Mouse (Mus musculus) liver, adult (tissue): Measurements from ENCODE around the gene Fam135a.

Experiments
- GATA4 ChIP-seq: IDR thresholded peaks from 2 replicates; pipeline ENCODE4 v1.6.1; 2014; ENCODE audit warnings: mild to moderate bottlenecking, low read length; ENCODE audit not compliant: insufficient replicate concordance

The Fam135a gene

DNA sequence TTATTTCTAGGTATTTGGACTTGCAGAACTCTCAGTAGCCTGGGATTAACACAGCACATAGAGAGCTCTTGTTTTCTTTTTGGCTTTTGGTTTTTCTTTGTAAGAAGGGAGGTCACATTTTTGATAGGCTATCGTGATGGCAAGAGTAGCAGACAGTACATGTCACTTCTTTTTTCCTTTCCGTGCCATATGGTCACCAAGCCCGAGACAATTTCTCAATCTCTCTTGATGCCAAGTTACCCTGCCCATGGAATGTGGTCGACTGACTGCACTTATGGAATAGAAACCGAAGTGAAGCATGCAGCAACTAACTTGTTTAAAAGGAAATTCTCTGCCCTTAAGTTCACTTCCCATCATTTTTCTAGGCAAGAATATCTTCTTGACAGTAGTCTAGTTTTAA lies 10.0 kb downstream of the Fam135a start:
- no peak for TF ChIP-seq GATA4

DNA sequence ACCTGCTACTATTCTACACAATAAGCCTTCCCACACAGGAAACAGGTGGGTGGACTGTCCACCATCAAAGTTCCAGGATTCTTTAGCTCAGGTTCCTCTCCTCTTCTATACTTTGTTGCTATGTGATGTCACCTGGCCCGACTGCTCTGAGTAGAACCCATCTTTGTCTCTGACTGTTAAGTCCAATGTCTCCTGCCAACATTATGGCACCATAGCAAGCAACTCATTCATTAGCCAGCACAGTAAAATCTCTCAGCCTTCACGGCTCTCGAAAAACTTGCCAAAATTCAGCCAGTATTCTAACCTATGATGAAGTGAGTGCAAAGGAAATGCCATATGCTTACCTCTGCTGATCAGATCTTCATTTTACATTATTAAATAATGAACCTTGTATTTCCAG lies 14.0 kb downstream of the Fam135a start:
- no peak for TF ChIP-seq GATA4

DNA sequence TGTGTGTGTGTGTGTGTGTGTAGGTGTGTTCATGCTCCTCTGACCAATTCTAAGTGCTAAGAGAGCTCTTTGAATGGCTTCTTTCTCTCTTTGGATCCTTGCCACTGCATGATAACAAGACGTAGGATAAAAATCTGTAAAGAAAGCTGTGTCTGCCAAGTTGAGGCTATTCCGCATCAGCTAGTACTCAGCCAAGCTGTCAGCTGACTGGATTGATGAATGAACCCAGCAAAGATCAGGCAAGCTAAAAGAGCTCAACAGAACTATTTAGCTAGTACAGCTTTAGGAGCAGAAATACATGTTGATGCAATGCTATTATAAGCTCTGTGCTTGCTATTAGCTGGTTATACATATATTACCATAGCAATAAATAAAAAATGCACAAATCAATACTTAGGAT lies 25.7 kb downstream of the Fam135a start:
- no peak for TF ChIP-seq GATA4

DNA sequence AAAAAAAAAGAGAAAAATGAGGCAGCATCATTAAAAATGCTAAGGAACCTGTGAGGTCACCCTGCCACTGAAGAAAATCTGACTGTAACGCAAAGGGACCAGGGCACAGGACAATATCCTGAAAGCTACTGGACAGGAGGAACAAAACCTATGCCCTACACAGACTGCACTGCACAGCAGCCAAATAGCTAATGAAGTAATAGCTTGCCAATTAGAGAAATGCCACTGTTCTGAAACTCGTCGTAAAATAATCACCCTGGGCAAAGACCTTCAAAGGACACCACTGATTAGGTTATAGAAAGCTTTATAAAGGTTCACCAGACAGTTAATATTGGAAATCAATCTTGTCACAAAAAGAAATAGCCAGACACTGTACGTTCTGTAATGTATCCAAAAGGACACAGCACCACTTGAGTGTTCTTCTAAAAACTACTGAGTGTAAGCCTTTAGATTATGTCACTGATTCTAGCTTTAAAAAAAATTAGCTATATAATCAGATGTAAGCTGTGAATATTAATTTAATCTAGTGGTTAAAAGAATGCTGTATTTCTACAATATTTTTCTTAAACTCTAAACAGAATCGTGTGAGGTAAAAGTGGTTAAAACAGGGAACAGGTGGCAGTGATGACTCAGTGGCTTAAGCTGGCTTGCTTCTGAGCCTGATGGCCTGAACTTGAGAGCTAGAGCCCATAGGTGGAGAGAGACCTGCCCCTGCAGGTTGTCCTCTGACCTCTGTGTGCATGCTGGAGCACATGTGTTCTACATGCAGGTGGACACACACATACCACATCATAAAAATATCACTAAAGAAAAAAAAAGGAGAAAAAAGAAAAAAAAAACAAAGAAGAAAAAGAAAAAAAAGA lies 26.5 kb downstream of the Fam135a start:
- no peak for TF ChIP-seq GATA4

DNA sequence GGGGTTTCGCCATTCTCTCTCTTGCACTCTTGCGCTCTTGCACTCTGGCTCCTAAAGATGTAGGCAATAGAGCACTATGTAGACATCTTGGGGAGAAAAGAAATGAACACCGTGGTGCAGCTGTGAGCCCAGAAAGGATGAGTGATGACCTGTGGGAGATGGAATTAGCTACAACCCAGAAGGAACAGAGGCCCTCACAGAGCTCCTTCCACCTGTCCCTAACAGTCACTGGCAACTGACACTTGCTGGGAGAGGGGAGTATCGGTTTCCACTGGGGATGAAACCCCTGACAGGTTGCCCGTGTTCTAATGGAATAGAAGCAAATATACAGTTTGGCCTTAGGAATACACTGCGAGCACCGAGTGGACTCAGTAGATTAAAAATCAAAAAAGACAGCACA lies 31.3 kb downstream of the Fam135a start:
- TF ChIP-seq GATA4: no peak

DNA sequence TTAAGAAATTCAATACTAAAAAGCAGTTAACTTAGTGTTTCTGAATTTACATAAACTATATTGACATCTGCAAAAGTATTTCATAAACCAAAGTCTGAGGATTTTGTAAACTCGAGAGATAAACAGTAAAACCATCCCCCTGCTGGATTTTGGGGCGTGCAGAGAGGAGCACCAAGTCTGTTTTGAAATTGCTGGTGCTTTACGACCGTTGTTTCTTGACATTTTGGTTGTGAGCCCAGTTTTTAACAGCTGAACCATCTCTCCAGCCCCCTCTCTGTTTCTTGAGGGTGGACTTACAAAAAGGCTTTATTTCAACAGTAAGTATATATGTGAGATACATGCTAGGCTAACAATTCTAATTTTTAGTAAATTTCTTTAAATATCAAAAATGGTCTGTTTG lies 33.4 kb downstream of the Fam135a start:
- no peak for TF ChIP-seq GATA4

DNA sequence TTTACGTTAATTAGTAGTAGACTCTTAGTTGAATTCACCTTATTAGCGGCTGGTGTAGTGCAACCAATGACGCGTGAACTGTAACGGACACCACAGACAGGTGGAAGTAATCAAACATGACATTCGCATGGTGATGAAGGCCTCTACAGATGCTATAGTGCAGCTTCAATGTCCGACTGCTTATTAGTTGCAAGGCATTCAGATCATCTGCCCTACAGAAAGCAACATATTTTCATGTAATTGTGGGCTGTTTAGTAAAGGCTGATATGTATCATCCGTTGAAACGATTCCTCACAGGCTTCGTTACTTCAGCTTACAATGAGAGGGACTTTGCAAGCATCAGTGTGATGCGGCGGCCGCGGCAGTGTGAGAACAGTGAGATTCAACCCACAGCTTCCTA lies 44.4 kb downstream of the Fam135a start:
- TF ChIP-seq GATA4: no peak

DNA sequence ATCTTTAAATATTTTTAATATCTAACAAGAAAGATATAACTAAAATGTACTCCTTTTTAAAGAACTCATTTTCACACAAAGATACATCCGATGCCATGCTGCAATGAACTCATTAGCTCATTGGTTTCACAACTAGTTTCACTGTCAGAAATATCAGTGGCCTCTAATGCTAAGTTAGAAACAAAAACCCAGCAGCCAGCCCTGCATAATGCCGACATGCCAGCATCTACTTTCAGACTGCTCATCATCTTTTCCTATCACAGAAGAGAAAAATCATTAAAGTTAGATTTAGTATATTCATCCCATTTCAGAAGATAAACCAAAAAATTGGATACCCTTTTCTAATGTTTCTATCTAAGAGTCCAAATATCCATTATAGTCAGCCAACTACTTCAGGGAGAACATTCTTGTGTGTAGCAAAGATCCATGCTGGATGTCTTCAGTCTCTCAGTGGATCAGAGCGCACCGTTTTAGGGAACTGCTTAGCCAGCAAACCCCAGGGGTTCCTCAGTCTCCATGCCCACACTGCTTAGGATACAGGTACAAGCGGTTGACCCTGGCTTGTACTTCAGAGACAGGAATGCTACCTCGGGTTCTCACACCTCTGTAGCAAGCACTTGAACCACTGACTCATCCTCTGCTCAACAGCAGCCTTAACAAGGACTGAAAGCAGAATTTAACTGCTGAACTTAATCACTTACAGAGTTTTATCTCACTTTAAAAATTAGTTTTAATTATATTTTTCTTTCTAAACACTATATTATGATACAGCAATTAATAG lies 53.2 kb downstream of the Fam135a start:
- TF ChIP-seq GATA4: no peak

DNA sequence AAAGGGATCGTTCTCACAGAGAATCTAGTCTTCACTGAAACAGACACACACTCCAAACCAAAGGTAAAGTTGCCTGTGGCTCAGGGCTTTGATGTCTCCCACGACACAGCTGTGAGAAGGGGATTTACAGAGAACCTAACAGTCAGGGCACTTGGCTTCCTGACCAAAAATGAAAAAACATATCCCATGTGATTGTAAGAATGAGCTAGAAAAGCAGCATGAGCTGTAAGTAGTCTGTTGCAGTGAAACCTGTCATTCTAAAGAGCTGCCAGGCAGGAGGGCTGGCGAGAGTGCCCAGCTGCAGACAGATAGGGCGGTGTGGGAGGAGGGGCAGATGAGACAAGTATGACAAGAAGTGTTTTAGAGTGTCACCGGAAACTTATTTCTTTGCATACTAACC lies 54.5 kb downstream of the Fam135a start:
- no peak for TF ChIP-seq GATA4

DNA sequence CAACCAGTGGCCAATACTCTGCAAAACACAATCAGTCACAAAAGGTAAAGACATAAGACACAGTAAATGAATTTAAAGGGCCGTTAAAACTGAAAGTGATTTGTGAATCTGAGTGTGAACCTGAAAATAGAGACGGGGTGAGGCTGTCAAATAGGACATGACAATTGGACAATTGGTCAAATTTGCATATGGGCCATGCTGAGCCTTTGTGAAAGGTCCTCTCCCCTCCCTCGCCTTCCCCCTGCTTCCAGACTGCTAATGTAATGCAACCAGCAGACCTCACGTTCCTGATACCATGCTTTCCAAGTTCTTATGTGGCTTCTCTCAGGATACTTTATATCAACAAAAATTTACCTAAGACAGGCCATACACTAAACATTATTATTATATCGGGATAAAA lies 57.1 kb downstream of the Fam135a start:
- TF ChIP-seq GATA4: no peak

DNA sequence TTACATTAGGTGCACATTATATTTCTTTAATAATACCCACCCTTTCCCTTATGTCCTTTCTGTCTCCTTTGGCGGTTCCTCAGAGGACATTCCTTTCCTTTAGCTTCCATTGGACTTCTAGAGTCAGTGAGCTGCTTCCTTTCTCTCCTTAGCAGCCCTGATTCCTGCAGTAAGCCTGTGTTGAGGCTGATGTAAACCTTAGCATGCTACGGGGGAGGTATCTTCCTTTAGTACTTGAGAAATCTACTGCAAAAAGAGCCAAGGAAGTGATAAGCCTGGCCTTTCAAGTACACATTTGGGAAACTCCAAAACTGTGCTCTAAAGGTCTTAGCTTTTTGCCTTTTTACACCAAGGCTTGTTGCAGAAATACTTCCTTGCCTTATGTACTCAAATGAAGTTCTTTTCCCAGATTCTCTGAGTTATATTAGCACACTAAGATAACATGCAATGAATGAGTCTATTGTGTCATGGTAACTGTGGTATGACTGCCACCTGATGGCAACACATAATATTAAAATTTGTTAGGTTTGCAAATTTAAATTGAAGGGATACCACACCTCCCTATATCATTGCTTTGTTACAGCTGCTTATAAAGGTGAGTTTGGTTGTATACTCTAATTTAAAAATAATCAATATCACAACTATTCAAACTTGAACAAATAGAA lies 66.2 kb downstream of the Fam135a start:
- no peak for TF ChIP-seq GATA4

DNA sequence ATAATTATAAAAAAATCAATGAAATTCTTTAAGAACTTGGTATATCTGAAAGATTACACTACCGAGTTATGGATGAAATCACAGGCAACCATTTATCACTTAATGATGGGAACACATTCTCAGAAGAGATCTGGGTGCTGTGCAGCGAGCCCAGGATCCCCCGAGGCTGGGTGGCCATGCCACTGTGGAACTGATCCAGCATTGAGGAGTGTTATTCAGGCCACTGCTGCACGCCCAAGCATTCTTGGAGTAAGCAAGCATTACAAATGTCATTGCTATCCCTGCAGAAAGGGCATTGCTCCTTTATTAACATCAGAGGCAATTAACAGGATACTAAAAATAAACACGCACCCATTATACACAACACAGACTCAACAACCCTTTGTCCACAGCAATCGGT lies 89.3 kb downstream of the Fam135a start:
- TF ChIP-seq GATA4: no peak

DNA sequence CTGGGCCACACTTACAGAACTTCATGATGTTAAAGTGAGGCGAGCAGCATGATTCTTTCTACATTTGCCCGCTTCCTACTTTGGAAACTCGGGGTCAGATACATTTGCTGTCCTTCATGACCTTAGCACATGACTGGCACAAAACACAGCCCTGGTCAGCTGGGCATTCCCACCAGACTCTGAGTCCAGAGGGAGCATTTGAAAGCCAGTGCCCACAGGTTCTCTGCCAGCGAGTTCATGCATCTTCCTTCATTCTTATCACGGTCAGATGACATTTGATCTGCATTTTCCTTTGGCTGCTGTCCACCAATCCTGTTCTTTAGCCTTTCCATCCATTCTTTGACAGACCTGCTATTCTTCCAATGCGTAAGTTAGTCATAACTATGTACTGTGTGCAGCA lies 90.1 kb downstream of the Fam135a start:
- no peak for TF ChIP-seq GATA4

DNA sequence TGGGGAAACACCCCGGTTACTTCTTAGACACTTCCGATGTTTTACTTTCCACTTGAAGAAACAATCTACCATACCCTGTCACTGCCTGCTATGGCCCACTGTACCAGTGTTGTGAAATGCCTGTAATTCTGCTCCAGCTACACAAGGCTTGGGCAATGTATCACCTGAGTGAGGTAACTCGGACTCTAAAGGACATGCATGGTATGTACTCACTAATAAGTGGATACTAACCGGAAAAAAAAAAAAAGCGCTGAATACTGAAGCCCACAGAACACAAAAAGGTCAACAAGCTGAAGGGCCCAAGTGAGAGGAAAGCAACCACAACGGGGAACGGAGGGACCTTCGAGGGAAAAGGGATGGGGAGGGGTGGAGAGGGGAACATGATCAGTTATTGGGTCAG lies 92.5 kb downstream of the Fam135a start:
- no peak for TF ChIP-seq GATA4

DNA sequence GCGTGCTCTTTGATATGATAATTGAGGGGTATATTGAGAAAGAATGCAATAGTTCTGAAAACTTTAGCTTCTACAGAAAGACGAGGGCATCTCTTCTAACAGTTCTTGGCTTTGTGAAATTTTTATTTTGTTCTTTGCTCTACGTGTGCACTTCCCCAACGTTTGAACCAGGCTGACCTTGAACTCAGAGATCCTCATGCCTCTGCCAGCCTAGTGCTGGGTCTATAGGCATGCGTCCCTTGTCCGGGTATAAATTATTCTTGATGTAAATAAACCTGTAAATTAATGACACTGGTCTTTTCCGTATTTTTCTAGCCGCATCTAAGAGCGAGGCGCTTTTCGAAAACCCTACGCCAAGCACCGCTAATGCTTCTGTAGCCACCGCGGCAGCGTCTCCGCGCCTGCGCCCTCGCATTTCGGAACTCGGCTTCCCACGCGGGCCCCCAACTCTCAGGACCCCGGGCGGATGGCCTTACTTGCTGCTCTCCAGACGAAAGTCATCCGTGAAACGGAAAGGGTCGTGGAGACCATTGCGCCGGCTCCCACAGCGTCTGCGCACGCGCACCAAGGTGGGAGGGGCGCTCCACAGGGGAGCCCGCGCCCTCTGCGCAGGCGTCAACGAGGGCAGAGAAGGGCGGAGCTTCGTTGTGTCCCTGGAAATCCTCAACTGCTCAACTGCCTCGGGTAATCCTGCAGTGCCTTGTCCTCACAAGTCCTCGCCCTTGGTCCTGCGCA lies 94.9 kb downstream of the Fam135a start, which contains the start of gene Sdhaf4:
Sdhaf4 (minus strand) TSS at position 587 of the 735 bp plus-strand sequence.
- TF ChIP-seq GATA4: no peak; the same call in 1 of the 2 replicates
